Mouse (Mus musculus) myocyte (in vitro differentiated cells): ENCODE results near the gene Duxbl2.
"Not testable (repeated sequence)": the region's sequence is repeated elsewhere in the genome, so short reads cannot be mapped to it uniquely, and the experiment has no call there.

Experiments used
- MYOG ChIP-seq, 3 experiments: IDR thresholded peaks; one replicate each; pipeline ENCODE4 v1.6.1; 2011; ENCODE audit warnings: control low read depth in 2 of 3, low read depth in 2 of 3, mild to moderate bottlenecking in 2 of 3; ENCODE audit not compliant: insufficient read length in 2 of 3, control insufficient read depth in 1 of 3, insufficient read depth in 1 of 3
- POLR2A ChIP-seq: IDR thresholded peaks from one replicate; pipeline ENCODE4 v1.6.1; 2011; ENCODE audit warnings: low read depth, mild to moderate bottlenecking, control low read depth, moderate library complexity; ENCODE audit not compliant: insufficient read length
- POLR2AphosphoS2 ChIP-seq: IDR thresholded peaks from one replicate; pipeline ENCODE4 v1.6.1; 2011; ENCODE audit warnings: low read depth, control low read depth; ENCODE audit not compliant: insufficient read length
- REST ChIP-seq: IDR thresholded peaks from one replicate; pipeline ENCODE4 v1.6.1; 2011; ENCODE audit warnings: mild to moderate bottlenecking, control low read depth, moderate library complexity; ENCODE audit not compliant: insufficient read depth, insufficient read length

GRCm38 (mm10) chr14:26162423-26162822 lies 44.3 kb downstream of the Duxbl2 start:
- TF ChIP-seq POLR2A; MYOG (IDR thresholded peaks at IDR 0.05; ENCODE audit: control insufficient read depth in 1 of 3, insufficient read depth in 1 of 3, insufficient read length in 2 of 3, low read depth in 2 of 3); REST; POLR2AphosphoS2: not testable (repeated sequence)
